Mouse (Mus musculus) stomach, embryonic 15.5 days (tissue): ENCODE data around the gene Zmiz1. TPM values are rescaled to one million over a fixed set of nuclear protein-coding genes. Genes with fewer than 3 reads are reported as not detected.

Source experiments
- ATAC-seq: fragments of 200-750 bp; cut with Nextera tagmentation; 2 replicates; pipeline ENCODE4 v1.8.0; 2017; ENCODE audit warnings: low read depth, moderate number of reproducible peaks, moderate TSS enrichment; ENCODE audit not compliant: insufficient read depth, low FRiP score
- H3K27ac ChIP-seq: fragments of 300-500 bp; sonication (generic); 2 replicates; pipeline ENCODE4 v1.5.1; 2015; ENCODE audit warnings: mild to moderate bottlenecking, inconsistent platforms
- H3K27me3 ChIP-seq: fragments of 300-500 bp; sonication (generic); replicated peaks from 2 replicates; pipeline ENCODE4 v1.6.1; 2015; ENCODE audit warnings: inconsistent platforms
- H3K36me3 ChIP-seq: fragments of 300-500 bp; sonication (generic); 2 replicates; pipeline ENCODE4 v1.6.1; 2015; ENCODE audit warnings: inconsistent platforms
- H3K4me1 ChIP-seq: fragments of 300-500 bp; sonication (generic); 2 replicates; pipeline ENCODE4 v1.6.1; 2015; ENCODE audit warnings: inconsistent platforms
- H3K4me2 ChIP-seq: fragments of 300-500 bp; sonication (generic); 2 replicates; pipeline ENCODE4 v1.6.1; 2015; ENCODE audit warnings: mild to moderate bottlenecking, inconsistent platforms
- H3K4me3 ChIP-seq: fragments of 300-500 bp; sonication (generic); replicated peaks from 2 replicates; pipeline ENCODE4 v1.5.1; 2015; ENCODE audit warnings: inconsistent platforms
- H3K9ac ChIP-seq: fragments of 300-500 bp; sonication (generic); 2 replicates; pipeline ENCODE4 v1.6.1; 2015; ENCODE audit warnings: inconsistent platforms
- H3K9me3 ChIP-seq: fragments of 300-500 bp; sonication (generic); 2 replicates; pipeline ENCODE4 v1.6.1; 2016; ENCODE audit warnings: inconsistent platforms
- WGBS: fragments of 180-500 bp; shearing (Covaris S2); methylation state at CpG from one replicate; pipeline ENCODE4 v1.1.7; 2015; 5-methylcytosine and 5-hydroxymethylcytosine counted together
- polyA plus RNA-seq: library from polyadenylated mRNA; unstranded; fragments of >200 nt; fragmentation: Nextera tagmentation; extraction: Ambion mirVana; gene quantifications from 2 replicates; pipeline ENCODE4 v1.2.1, GENCODE M21; 2015

Zmiz1 gene
- polyA plus RNA-seq: 29.0 and 31.3 TPM in 2 replicates

GRCm38 (mm10) chr14:25459016-25459393, at the start of gene Zmiz1:
Gene Zmiz1 (plus strand): TSS chr14:25459185.
- under 1% methylated on average over 42 of the region's 42 CpGs for WGBS
- H3K36me3 ChIP-seq: no peaks in the 10 kb centered on the region
- H3K4me1 ChIP-seq: peaks cover 53% of the 10 kb centered on the region

GRCm38 (mm10) chr14:25411848-25412527, 47.0 kb upstream of the Zmiz1 start:
- Histone ChIP-seq H3K4me3 (no peak overlapping the region), H3K9ac (no peak overlapping the region), H3K4me1 (no peaks in the 10 kb centered on the region), H3K27me3 (no peaks in the 10 kb centered on the region), H3K27ac (no peak overlapping the region), H3K9me3 (no peaks in the 10 kb centered on the region), H3K36me3 (no peaks in the 10 kb centered on the region), H3K4me2 (no peak overlapping the region)
- ATAC-seq: no peak
- WGBS: 79% methylated on average over 9 of the region's 9 CpGs

More at GRCm38 (mm10) chr14:25459016-25459393, at the start of gene Zmiz1:
- peak; percentile 51 for ATAC-seq
- Histone ChIP-seq H3K27me3 (no peaks in the 10 kb centered on the region), H3K4me3 (peak within 1 kb of the TSS; percentile 97), H3K27ac (peak within 1 kb of the TSS; percentile 100), H3K9ac (peak within 1 kb of the TSS; percentile 99), H3K9me3 (no peaks in the 10 kb centered on the region), H3K4me2 (peak within 1 kb of the TSS; percentile 96)

- no peaks in the 10 kb centered on the region for H3K27me3 ChIP-seq
- WGBS: 96% methylated on average over 10 of the region's 10 CpGs
- H3K9ac ChIP-seq: no peak overlapping the region
- H3K36me3 ChIP-seq: no peaks in the 10 kb centered on the region
- no peaks in the 10 kb centered on the region for H3K9me3 ChIP-seq
- no peak for ATAC-seq
- H3K4me1 ChIP-seq: no peaks in the 10 kb centered on the region
- H3K4me2 ChIP-seq: no peak overlapping the region
- no peak overlapping the region for H3K4me3 ChIP-seq
- no peak overlapping the region for H3K27ac ChIP-seq
Observed at GRCm38 (mm10) chr14:25412811-25413210, 46.2 kb upstream of the Zmiz1 start.

GRCm38 (mm10) chr14:25413510-25413909, 45.5 kb upstream of the Zmiz1 start:
- Histone ChIP-seq H3K4me3 (no peak overlapping the region), H3K9me3 (no peaks in the 10 kb centered on the region), H3K9ac (no peak overlapping the region), H3K4me1 (no peaks in the 10 kb centered on the region), H3K4me2 (no peak overlapping the region), H3K27ac (no peak overlapping the region), H3K27me3 (no peaks in the 10 kb centered on the region), H3K36me3 (no peaks in the 10 kb centered on the region)
- ATAC-seq: no peak
- WGBS: 57% methylated on average over 3 of the region's 3 CpGs

- no peak overlapping the region for H3K4me3 ChIP-seq
- no peak overlapping the region for H3K27ac ChIP-seq
- no peaks in the 10 kb centered on the region for H3K9me3 ChIP-seq
- H3K4me1 ChIP-seq: no peaks in the 10 kb centered on the region
- no peaks in the 10 kb centered on the region for H3K27me3 ChIP-seq
- no peaks in the 10 kb centered on the region for H3K36me3 ChIP-seq
- no peak overlapping the region for H3K9ac ChIP-seq
- no peak overlapping the region for H3K4me2 ChIP-seq
- 65% methylated on average over 4 of the region's 4 CpGs for WGBS
- ATAC-seq: no peak
Observed at GRCm38 (mm10) chr14:25414115-25414514, 44.9 kb upstream of the Zmiz1 start.

- Histone ChIP-seq H3K9ac (no peak overlapping the region), H3K27me3 (no peaks in the 10 kb centered on the region), H3K36me3 (no peaks in the 10 kb centered on the region), H3K9me3 (no peaks in the 10 kb centered on the region), H3K4me3 (no peak overlapping the region), H3K4me1 (peaks cover 30% of the 10 kb centered on the region), H3K4me2 (no peak overlapping the region), H3K27ac (peak overlapping the region; percentile 37; the same call in 1 of the 2 replicates)
- 69% methylated on average over 7 of the region's 7 CpGs for WGBS
- ATAC-seq: no peak
Observed at GRCm38 (mm10) chr14:25420001-25420690, 38.8 kb upstream of the Zmiz1 start.

- no peak for ATAC-seq
- Histone ChIP-seq H3K27me3 (no peaks in the 10 kb centered on the region), H3K4me3 (no peak overlapping the region), H3K4me1 (peaks cover 30% of the 10 kb centered on the region), H3K9ac (no peak overlapping the region), H3K9me3 (no peaks in the 10 kb centered on the region), H3K27ac (peak overlapping the region; percentile 79), H3K4me2 (no peak overlapping the region), H3K36me3 (no peaks in the 10 kb centered on the region)
- WGBS: 87% methylated on average over 1 of the region's 1 CpGs
Observed at GRCm38 (mm10) chr14:25420987-25421386, 38.0 kb upstream of the Zmiz1 start.

- Histone ChIP-seq H3K36me3 (no peaks in the 10 kb centered on the region), H3K4me2 (no peak overlapping the region), H3K4me3 (no peak overlapping the region), H3K27me3 (no peaks in the 10 kb centered on the region), H3K9ac (no peak overlapping the region), H3K27ac (peak overlapping the region; percentile 79), H3K4me1 (peaks cover 30% of the 10 kb centered on the region), H3K9me3 (no peaks in the 10 kb centered on the region)
- 26% methylated on average over 13 of the region's 13 CpGs for WGBS
- ATAC-seq: peak; percentile 78
Observed at GRCm38 (mm10) chr14:25421596-25422001, 37.4 kb upstream of the Zmiz1 start.

- Histone ChIP-seq H3K9me3 (no peaks in the 10 kb centered on the region), H3K27ac (no peak overlapping the region), H3K4me3 (no peak overlapping the region), H3K9ac (no peak overlapping the region), H3K4me2 (no peak overlapping the region), H3K4me1 (peaks cover 30% of the 10 kb centered on the region), H3K36me3 (no peaks in the 10 kb centered on the region), H3K27me3 (no peaks in the 10 kb centered on the region)
- ATAC-seq: no peak
- WGBS: 47% methylated on average over 1 of the region's 1 CpGs
Observed at GRCm38 (mm10) chr14:25422946-25423345, 36.0 kb upstream of the Zmiz1 start.

GRCm38 (mm10) chr14:25423721-25424443, 35.1 kb upstream of the Zmiz1 start:
- no peak overlapping the region for H3K4me3 ChIP-seq

GRCm38 (mm10) chr14:25438255-25438654, 20.7 kb upstream of the Zmiz1 start:
- Histone ChIP-seq H3K4me1 (no peaks in the 10 kb centered on the region), H3K9ac (no peak overlapping the region), H3K36me3 (no peaks in the 10 kb centered on the region), H3K27ac (no peak overlapping the region), H3K4me2 (no peak overlapping the region), H3K27me3 (no peaks in the 10 kb centered on the region), H3K4me3 (no peak overlapping the region), H3K9me3 (no peaks in the 10 kb centered on the region)
- ATAC-seq: no peak

More at GRCm38 (mm10) chr14:25423721-25424443, 35.1 kb upstream of the Zmiz1 start:
- H3K27me3 ChIP-seq: no peaks in the 10 kb centered on the region
- no peaks in the 10 kb centered on the region for H3K9me3 ChIP-seq
- no peak overlapping the region for H3K9ac ChIP-seq
- H3K4me1 ChIP-seq: peaks cover 30% of the 10 kb centered on the region
- no peak overlapping the region for H3K27ac ChIP-seq
- WGBS: 33% methylated on average over 7 of the region's 7 CpGs
- H3K4me2 ChIP-seq: no peak overlapping the region
- H3K36me3 ChIP-seq: no peaks in the 10 kb centered on the region
- no peak for ATAC-seq

GRCm38 (mm10) chr14:25440116-25440515, 18.9 kb upstream of the Zmiz1 start:
- ATAC-seq: no peak
- no peaks in the 10 kb centered on the region for H3K27me3 ChIP-seq
- WGBS: 17% methylated on average over 1 of the region's 1 CpGs
- no peaks in the 10 kb centered on the region for H3K9me3 ChIP-seq
- no peaks in the 10 kb centered on the region for H3K4me1 ChIP-seq
- H3K4me3 ChIP-seq: no peak overlapping the region
- no peak overlapping the region for H3K27ac ChIP-seq
- no peak overlapping the region for H3K9ac ChIP-seq
- no peaks in the 10 kb centered on the region for H3K36me3 ChIP-seq
- no peak overlapping the region for H3K4me2 ChIP-seq
